Mouse (Mus musculus): ENCODE data around the gene Rassf3. TPM values are rescaled to one million over a fixed set of nuclear protein-coding genes. Genes with fewer than 3 reads are reported as not detected.
A peak's percentile ranks its signal among the peaks of the same experiment; 100 is the strongest.

Gene Rassf3
- total and polyA plus RNA-seq, 2 experiments from 2014 or later: 23.4 to 27.9 TPM

DNA sequence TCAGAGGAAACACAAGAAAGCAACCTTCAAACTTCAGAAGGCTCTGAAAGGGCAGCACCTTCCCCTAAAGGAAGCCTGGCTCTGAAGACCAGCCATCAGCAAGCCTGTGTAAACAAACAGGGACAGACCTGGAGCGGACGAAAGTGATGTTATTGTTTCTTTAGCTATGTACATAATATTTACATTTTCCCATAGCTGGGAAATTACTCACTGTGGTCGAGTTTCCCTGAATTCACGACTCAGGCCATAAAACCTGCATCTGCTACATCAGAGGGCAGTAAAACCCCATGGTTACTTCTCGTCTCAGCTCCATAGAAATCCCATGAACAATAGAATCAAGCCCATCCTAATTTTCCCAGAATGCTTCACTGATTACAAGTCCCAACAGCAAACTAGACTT, 11.1 kb downstream of the Rassf3 start:
- TF ChIP-seq EP300 (IDR thresholded peaks at IDR 0.05; ENCODE audit: low read depth): no peak
- H3K9ac ChIP-seq (replicated peaks; ENCODE audit: low read depth, low read length): no peak overlapping the region
- no peaks in the 10 kb centered on the region for H3K9me3 ChIP-seq (replicated peaks; ENCODE audit: control insufficient read depth, low read length)
- WGBS: 53% methylated on average over 5 of the region's 5 CpGs
- H3K4me1 ChIP-seq (ENCODE audit: control insufficient read depth, insufficient read depth): peaks cover 45% of the 10 kb centered on the region
- H3K36me3 ChIP-seq (replicated peaks; ENCODE audit: control insufficient read depth, insufficient read depth, low read length): no peaks in the 10 kb centered on the region
- no peak for DNase-seq (ENCODE audit: low spot score)
- H3K4me2 ChIP-seq (ENCODE audit: low read depth, low read length): no peak overlapping the region
- no peak overlapping the region for H3K4me3 ChIP-seq (ENCODE audit: low read depth, low read length)
- no peak for ATAC-seq (ENCODE audit: insufficient read depth, low read depth)
- no peak overlapping the region for H3K27ac ChIP-seq (ENCODE audit: low read depth)
- H3K27me3 ChIP-seq (ENCODE audit: control insufficient read depth, insufficient read depth, low read length): no peaks in the 10 kb centered on the region

DNA sequence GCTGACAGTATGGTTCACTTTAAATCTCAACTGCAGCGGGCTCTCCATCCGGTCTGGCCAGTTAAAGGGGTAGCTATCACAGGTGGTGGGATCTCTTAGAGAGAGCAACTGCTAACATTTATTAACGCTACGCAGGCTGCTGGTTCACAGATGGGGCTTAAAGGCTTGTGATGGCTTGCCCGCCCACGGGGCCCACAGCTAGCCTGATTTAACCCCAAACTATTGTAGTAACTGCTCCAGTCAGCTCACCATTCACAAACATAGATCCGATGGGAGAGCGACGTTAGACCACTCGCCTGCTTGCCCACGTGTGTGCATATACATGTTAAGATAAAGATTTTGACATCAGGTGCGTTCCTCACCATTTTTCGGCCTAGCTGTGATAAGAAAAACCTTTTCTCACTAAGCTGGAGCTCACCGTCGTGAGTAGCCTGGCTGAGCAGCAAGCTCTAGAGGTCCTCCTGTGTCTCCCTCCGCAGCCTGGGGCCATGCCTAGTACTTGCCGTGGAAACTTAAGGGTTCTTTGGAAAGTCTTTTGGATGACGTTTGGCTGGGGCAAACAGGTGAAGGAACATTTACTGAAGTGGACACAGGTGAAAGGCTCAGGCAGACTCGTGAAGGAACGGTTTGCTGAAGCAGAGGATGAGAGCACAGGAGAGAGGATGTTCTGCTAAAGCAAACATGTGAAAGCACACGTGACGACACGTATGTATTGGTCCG, 13.8 kb downstream of the Rassf3 start:
- Histone ChIP-seq H3K4me3 (ENCODE audit: low read depth, low read length) (peak overlapping the region; percentile 26; the same call in 1 of the 2 replicates), H3K9me3 (replicated peaks; ENCODE audit: control insufficient read depth, low read length) (no peaks in the 10 kb centered on the region), H3K27me3 (ENCODE audit: control insufficient read depth, insufficient read depth, low read length) (no peaks in the 10 kb centered on the region), H3K4me2 (ENCODE audit: low read depth, low read length) (peak overlapping the region; percentile 52), H3K9ac (replicated peaks; ENCODE audit: low read depth, low read length) (0 out of 2 replicates have a peak overlapping the region, but pooled peaks have one; percentile 55), H3K27ac (ENCODE audit: low read depth) (peak overlapping the region; percentile 88), H3K36me3 (replicated peaks; ENCODE audit: control insufficient read depth, insufficient read depth, low read length) (no peaks in the 10 kb centered on the region), H3K4me1 (ENCODE audit: control insufficient read depth, insufficient read depth) (peaks cover 32% of the 10 kb centered on the region)
- 60% methylated on average over 24 of the region's 24 CpGs for WGBS
- no peak for DNase-seq (ENCODE audit: low spot score)
- TF ChIP-seq EP300 (IDR thresholded peaks at IDR 0.05; ENCODE audit: low read depth) (no peak), CTCF (IDR thresholded peaks at IDR 0.05; ENCODE audit: low read depth) (no peak)
- ATAC-seq (ENCODE audit: insufficient read depth, low read depth): peak; percentile 19; the same call in 1 of the 2 replicates

DNA sequence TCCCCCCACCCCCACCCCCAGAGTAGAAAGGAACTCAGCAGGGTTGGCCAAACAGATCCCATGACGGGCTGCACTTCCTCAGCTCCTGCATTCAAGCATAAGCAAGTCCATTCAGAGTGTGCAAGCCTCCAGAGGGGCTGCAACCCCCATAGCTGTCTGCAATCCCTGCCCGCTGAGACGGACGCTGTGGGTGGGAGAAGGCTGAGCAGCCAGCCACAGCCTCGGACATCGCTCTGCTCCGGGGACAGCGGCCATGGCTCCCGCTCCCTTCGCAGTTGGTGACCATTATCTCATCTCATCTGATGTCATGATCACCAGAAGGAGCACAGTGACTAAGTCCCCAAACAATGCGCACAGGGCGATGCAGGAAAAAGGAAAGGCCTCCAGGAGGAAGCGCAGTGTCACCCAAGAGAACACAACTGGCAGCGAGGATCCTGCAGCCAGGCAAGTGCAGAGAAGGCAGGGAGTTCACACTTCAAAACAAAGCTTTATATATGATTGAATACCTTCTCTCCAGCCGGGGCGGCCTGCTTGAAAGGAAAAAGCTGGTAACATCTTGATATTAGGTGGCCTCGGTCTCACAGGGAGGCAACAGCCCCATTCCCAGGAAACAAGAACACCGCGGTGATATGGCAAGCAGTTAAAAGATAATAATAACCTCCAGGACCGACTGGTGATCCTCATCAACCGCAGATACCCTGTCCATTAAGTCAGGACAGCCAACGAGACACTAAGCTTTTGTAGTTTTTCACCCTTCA, 14.6 kb downstream of the Rassf3 start:
- Histone ChIP-seq H3K9ac (replicated peaks; ENCODE audit: low read depth, low read length) (peak overlapping the region; percentile 55; the same call in 1 of the 2 replicates), H3K36me3 (replicated peaks; ENCODE audit: control insufficient read depth, insufficient read depth, low read length) (no peaks in the 10 kb centered on the region), H3K27me3 (ENCODE audit: control insufficient read depth, insufficient read depth, low read length) (no peaks in the 10 kb centered on the region), H3K9me3 (replicated peaks; ENCODE audit: control insufficient read depth, low read length) (no peaks in the 10 kb centered on the region), H3K4me3 (ENCODE audit: low read depth, low read length) (peak overlapping the region; percentile 26), H3K4me2 (ENCODE audit: low read depth, low read length) (peak overlapping the region; percentile 52), H3K4me1 (ENCODE audit: control insufficient read depth, insufficient read depth) (peaks cover 32% of the 10 kb centered on the region), H3K27ac (ENCODE audit: low read depth) (peak overlapping the region; percentile 88)
- DNase-seq (ENCODE audit: low spot score): no peak
- TF ChIP-seq CTCF (IDR thresholded peaks at IDR 0.05; ENCODE audit: low read depth): no peak
- TF ChIP-seq EP300 (IDR thresholded peaks at IDR 0.05; ENCODE audit: low read depth): no peak
- WGBS: 16% methylated on average over 22 of the region's 22 CpGs
- peak; percentile 65 for ATAC-seq (ENCODE audit: insufficient read depth, low read depth)

DNA sequence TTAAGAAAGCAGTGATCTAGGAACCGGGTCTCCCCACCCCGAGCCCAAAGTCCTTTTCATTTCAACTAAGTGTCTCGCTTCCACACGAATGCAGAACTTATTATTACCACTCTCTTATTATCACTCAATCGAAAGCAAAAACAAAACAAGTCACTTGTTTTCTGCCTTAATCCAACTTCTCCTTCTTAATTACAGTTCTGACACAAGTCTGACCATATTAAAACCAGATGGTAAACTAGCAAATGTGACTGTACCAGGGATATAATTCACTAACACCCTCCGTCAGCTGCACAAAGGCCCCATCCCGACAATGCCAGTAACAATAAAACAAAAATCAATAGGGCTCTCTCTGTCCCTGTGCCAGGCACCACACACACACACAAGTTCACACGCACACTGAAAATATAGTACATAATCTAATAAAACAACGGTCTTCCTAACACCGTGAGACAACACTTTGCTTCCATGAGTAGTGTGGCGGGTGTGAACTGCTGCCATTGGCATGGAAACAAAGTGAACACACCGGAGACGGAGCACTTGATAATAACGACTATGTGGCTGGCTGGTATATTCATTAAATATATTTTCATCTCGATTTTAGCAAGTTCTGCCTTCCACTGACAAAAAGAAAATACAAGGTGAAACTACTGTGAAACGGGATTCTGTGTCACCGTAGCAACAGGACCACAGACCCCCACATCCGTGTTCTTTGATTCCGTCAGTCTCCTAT, 16.9 kb downstream of the Rassf3 start:
- TF ChIP-seq EP300 (IDR thresholded peaks at IDR 0.05; ENCODE audit: low read depth): no peak
- TF ChIP-seq CTCF (IDR thresholded peaks at IDR 0.05; ENCODE audit: low read depth): no peak
- Histone ChIP-seq H3K4me2 (ENCODE audit: low read depth, low read length) (no peak overlapping the region), H3K9me3 (replicated peaks; ENCODE audit: control insufficient read depth, low read length) (no peaks in the 10 kb centered on the region), H3K4me1 (ENCODE audit: control insufficient read depth, insufficient read depth) (peaks cover 37% of the 10 kb centered on the region), H3K4me3 (ENCODE audit: low read depth, low read length) (no peak overlapping the region), H3K9ac (replicated peaks; ENCODE audit: low read depth, low read length) (no peak overlapping the region), H3K27me3 (ENCODE audit: control insufficient read depth, insufficient read depth, low read length) (no peaks in the 10 kb centered on the region), H3K36me3 (replicated peaks; ENCODE audit: control insufficient read depth, insufficient read depth, low read length) (no peaks in the 10 kb centered on the region), H3K27ac (ENCODE audit: low read depth) (no peak overlapping the region)
- 74% methylated on average over 19 of the region's 19 CpGs for WGBS
- no peak for DNase-seq (ENCODE audit: low spot score)
- ATAC-seq (ENCODE audit: insufficient read depth, low read depth): no peak

DNA sequence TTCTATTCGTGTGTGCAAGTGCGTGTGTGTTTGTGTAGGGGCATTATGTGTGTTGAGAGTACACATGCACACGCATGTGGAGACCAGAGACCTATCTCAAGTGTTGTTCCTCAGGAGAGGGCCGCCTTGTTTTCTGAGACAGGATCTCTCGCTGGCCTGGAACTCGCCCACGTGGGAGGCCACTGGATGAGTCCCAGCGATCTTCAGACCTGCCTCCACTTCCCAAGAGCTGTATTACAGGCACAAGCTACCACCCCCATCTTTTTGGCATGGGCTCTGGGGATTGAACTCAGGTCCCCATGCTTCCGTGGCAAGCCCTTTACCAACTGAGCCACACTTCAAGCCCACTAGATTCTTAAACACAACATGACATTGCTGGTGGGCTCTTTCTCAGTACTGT, 17.7 kb downstream of the Rassf3 start:
- no peak for ATAC-seq (ENCODE audit: insufficient read depth, low read depth)
- no peaks in the 10 kb centered on the region for H3K27me3 ChIP-seq (ENCODE audit: control insufficient read depth, insufficient read depth, low read length)
- peaks cover 37% of the 10 kb centered on the region for H3K4me1 ChIP-seq (ENCODE audit: control insufficient read depth, insufficient read depth)
- 0 out of 2 replicates have a peak overlapping the region, but pooled peaks have one; percentile 1 for H3K27ac ChIP-seq (ENCODE audit: low read depth)
- no peak overlapping the region for H3K4me2 ChIP-seq (ENCODE audit: low read depth, low read length)
- no peak overlapping the region for H3K4me3 ChIP-seq (ENCODE audit: low read depth, low read length)
- DNase-seq (ENCODE audit: low spot score): no peak
- no peaks in the 10 kb centered on the region for H3K9me3 ChIP-seq (replicated peaks; ENCODE audit: control insufficient read depth, low read length)
- 71% methylated on average over 9 of the region's 9 CpGs for WGBS
- H3K36me3 ChIP-seq (replicated peaks; ENCODE audit: control insufficient read depth, insufficient read depth, low read length): no peaks in the 10 kb centered on the region
- H3K9ac ChIP-seq (replicated peaks; ENCODE audit: low read depth, low read length): no peak overlapping the region
- TF ChIP-seq EP300 (IDR thresholded peaks at IDR 0.05; ENCODE audit: low read depth) (no peak), CTCF (IDR thresholded peaks at IDR 0.05; ENCODE audit: low read depth) (no peak)
